Mouse (Mus musculus): ENCODE measurements around the gene Nfix. TPM values are rescaled to one million over a fixed set of nuclear protein-coding genes. Genes with fewer than 3 reads are reported as not detected.

Nfix gene
- polyA plus RNA-seq, 1 experiment from 2014 or later: 36.6 TPM

- Histone ChIP-seq H3K36me3 (ENCODE audit: control insufficient read depth, insufficient read depth, low read length) (no peaks in the 10 kb centered on the region), H3K4me1 (replicated peaks; ENCODE audit: control insufficient read depth, insufficient read depth) (no peaks in the 10 kb centered on the region), H3K4me3 (ENCODE audit: low read depth, low read length) (no peak overlapping the region), H3K27me3 (ENCODE audit: control insufficient read depth, insufficient read depth, low read length) (no peaks in the 10 kb centered on the region), H3K4me2 (replicated peaks; ENCODE audit: low read depth) (no peak overlapping the region), H3K27ac (replicated peaks) (no peak overlapping the region), H3K9ac (ENCODE audit: low read length) (no peak overlapping the region), H3K9me3 (ENCODE audit: control insufficient read depth, low read length) (no peaks in the 10 kb centered on the region)
- TF ChIP-seq EP300 (optimal IDR thresholded peaks at IDR 0.05) (no peak), CTCF (IDR thresholded peaks at IDR 0.05; ENCODE audit: low read depth) (no peak)
- 49% methylated on average over 4 of the region's 4 CpGs for WGBS
- ATAC-seq (ENCODE audit: low FRiP score, low TSS enrichment) (no peak), DNase-seq (ENCODE audit: low spot score) (no peak)
Measured at GRCm38 (mm10) chr8:84825636-84826035, 25.5 kb upstream of the Nfix start.

DNA sequence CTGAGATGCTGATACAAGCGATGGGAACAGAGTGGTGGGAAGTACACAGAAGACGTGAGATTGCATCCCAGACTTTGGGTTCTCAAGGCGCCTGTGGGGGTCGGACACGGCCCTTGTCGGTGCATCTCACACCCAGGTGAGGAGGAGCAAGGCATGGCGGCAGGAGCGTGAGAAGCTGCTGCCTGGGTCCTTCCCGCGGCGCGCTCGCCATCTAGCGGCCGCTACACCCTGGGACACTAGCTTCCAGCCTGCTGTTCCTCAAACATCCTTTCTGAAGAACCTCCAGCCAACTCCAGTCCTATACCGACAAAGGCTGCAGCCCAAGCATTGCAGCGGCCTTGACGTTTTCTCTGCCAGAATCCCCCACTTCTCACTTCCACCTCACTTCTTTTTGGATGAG lies 23.5 kb upstream of the Nfix start:
- 1% methylated on average over 18 of the region's 18 CpGs for WGBS
- TF ChIP-seq CTCF (IDR thresholded peaks at IDR 0.05; ENCODE audit: low read depth) (peak; percentile 92), EP300 (optimal IDR thresholded peaks at IDR 0.05) (no peak)

DNA sequence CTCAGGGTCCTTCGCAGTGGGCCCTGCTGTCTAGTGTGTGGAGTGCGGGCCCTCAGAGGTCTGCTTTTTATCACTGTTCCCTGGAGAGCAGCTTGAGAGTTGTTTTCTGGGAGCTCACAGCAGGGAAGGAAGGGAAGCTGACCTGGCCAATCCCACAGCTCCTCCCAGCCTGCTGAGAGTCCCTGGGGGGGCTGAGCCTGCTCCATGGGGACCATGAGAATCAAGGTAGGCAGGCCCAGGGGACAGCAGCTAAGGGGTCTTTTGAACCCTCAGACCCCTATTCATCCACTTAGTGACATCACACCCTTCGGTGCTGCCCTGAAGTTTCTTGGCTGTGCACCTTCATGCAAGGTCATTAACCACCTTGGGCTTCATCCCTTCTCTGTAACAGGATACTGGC lies 22.6 kb upstream of the Nfix start, which contains the start of gene Dand5:
Gene Dand5 (minus strand): TSS at position 101 of the 400 bp plus-strand sequence.
- no peak for DNase-seq (ENCODE audit: low spot score)
- Histone ChIP-seq H3K27me3 (ENCODE audit: control insufficient read depth, insufficient read depth, low read length) (no peaks in the 10 kb centered on the region), H3K9me3 (ENCODE audit: control insufficient read depth, low read length) (no peaks in the 10 kb centered on the region), H3K9ac (ENCODE audit: low read length) (no peak within 1 kb of the TSS), H3K4me1 (replicated peaks; ENCODE audit: control insufficient read depth, insufficient read depth) (no peaks in the 10 kb centered on the region), H3K4me2 (replicated peaks; ENCODE audit: low read depth) (0 out of 2 replicates have a peak within 1 kb of the TSS, but pooled peaks have one; percentile 0), H3K4me3 (ENCODE audit: low read depth, low read length) (no peak within 1 kb of the TSS), H3K36me3 (ENCODE audit: control insufficient read depth, insufficient read depth, low read length) (no peaks in the 10 kb centered on the region), H3K27ac (replicated peaks) (no peak within 1 kb of the TSS)
- WGBS: 59% methylated on average over 3 of the region's 3 CpGs
- no peak for ATAC-seq (ENCODE audit: low FRiP score, low TSS enrichment)
- TF ChIP-seq EP300 (optimal IDR thresholded peaks at IDR 0.05) (no peak), CTCF (IDR thresholded peaks at IDR 0.05; ENCODE audit: low read depth) (no peak)

More for the DNA sequence above, 23.5 kb upstream of the Nfix start:
- ATAC-seq (ENCODE audit: low FRiP score, low TSS enrichment): peak; percentile 84
- peak; percentile 85 for DNase-seq (ENCODE audit: low spot score)
- H3K9me3 ChIP-seq (ENCODE audit: control insufficient read depth, low read length): no peaks in the 10 kb centered on the region
- H3K4me2 ChIP-seq (replicated peaks; ENCODE audit: low read depth): 0 out of 2 replicates have a peak overlapping the region, but pooled peaks have one; percentile 0
- no peaks in the 10 kb centered on the region for H3K27me3 ChIP-seq (ENCODE audit: control insufficient read depth, insufficient read depth, low read length)
- no peaks in the 10 kb centered on the region for H3K4me1 ChIP-seq (replicated peaks; ENCODE audit: control insufficient read depth, insufficient read depth)
- no peaks in the 10 kb centered on the region for H3K36me3 ChIP-seq (ENCODE audit: control insufficient read depth, insufficient read depth, low read length)
- H3K9ac ChIP-seq (ENCODE audit: low read length): no peak overlapping the region
- H3K27ac ChIP-seq (replicated peaks): no peak overlapping the region
- H3K4me3 ChIP-seq (ENCODE audit: low read depth, low read length): no peak overlapping the region

DNA sequence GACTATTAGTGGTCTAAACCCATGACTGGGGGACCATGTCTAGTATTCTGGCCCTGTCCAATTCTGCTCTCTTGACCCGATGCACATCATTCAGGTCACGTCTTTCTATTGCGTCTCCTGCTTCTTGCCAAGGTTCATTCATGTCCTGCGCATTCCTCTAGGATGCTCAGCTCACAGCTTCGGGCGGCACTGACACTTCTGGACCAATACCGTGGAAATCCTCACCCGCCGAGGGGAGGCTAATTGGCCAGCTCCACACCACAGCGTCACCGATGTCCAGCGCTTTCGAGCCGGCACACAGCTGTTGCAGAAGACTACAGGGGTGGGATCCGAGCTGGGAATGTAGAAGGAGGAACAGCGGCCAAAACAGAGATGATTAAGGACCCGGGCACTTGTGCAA lies 16.0 kb upstream of the Nfix start:
- ATAC-seq (ENCODE audit: low FRiP score, low TSS enrichment): no peak
- H3K4me2 ChIP-seq (replicated peaks; ENCODE audit: low read depth): no peak overlapping the region
- no peaks in the 10 kb centered on the region for H3K36me3 ChIP-seq (ENCODE audit: control insufficient read depth, insufficient read depth, low read length)

DNA sequence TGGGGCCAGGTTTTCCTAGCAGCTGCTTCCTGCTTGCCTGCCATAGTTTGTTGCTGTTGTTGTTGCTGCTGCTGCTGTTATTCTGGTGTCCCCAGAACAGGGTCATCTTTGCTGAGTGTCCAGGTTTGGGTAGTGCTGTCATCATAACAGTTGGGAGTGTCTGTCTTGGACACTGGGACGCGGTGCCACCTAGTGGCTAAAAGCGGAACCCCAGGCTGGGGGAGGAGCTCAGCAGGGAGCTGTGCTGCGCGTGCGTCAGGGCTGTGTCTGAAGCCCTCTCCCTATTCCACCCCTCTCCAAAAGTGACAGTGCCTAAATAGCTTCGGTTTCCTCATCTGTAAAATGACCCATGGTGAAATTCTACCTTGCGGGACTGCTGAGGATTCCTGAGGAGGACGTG lies 15.4 kb upstream of the Nfix start:
- H3K4me3 ChIP-seq (ENCODE audit: low read depth, low read length): no peak overlapping the region
- H3K9me3 ChIP-seq (ENCODE audit: control insufficient read depth, low read length): no peaks in the 10 kb centered on the region
- DNase-seq (ENCODE audit: low spot score): peak; percentile 95
- H3K4me1 ChIP-seq (replicated peaks; ENCODE audit: control insufficient read depth, insufficient read depth): peaks cover 2% of the 10 kb centered on the region; the same call in 1 of the 2 replicates
- H3K36me3 ChIP-seq (ENCODE audit: control insufficient read depth, insufficient read depth, low read length): no peaks in the 10 kb centered on the region
- H3K27ac ChIP-seq (replicated peaks): no peak overlapping the region; the same call in 1 of the 2 replicates
- H3K9ac ChIP-seq (ENCODE audit: low read length): no peak overlapping the region
- WGBS: 15% methylated on average over 9 of the region's 9 CpGs
- TF ChIP-seq CTCF (IDR thresholded peaks at IDR 0.05; ENCODE audit: low read depth): peak; percentile 98
- TF ChIP-seq EP300 (optimal IDR thresholded peaks at IDR 0.05): no peak
- peak; percentile 81 for ATAC-seq (ENCODE audit: low FRiP score, low TSS enrichment)
- no peak overlapping the region for H3K4me2 ChIP-seq (replicated peaks; ENCODE audit: low read depth)
- no peaks in the 10 kb centered on the region for H3K27me3 ChIP-seq (ENCODE audit: control insufficient read depth, insufficient read depth, low read length)

More for the DNA sequence above, 16.0 kb upstream of the Nfix start:
- Histone ChIP-seq H3K4me1 (replicated peaks; ENCODE audit: control insufficient read depth, insufficient read depth) (peaks cover 2% of the 10 kb centered on the region; the same call in 1 of the 2 replicates), H3K9me3 (ENCODE audit: control insufficient read depth, low read length) (no peaks in the 10 kb centered on the region), H3K4me3 (ENCODE audit: low read depth, low read length) (no peak overlapping the region), H3K27ac (replicated peaks) (no peak overlapping the region), H3K9ac (ENCODE audit: low read length) (no peak overlapping the region), H3K27me3 (ENCODE audit: control insufficient read depth, insufficient read depth, low read length) (no peaks in the 10 kb centered on the region)
- DNase-seq (ENCODE audit: low spot score): no peak
- 74% methylated on average over 17 of the region's 17 CpGs for WGBS
- TF ChIP-seq EP300 (optimal IDR thresholded peaks at IDR 0.05) (no peak), CTCF (IDR thresholded peaks at IDR 0.05; ENCODE audit: low read depth) (no peak)

DNA sequence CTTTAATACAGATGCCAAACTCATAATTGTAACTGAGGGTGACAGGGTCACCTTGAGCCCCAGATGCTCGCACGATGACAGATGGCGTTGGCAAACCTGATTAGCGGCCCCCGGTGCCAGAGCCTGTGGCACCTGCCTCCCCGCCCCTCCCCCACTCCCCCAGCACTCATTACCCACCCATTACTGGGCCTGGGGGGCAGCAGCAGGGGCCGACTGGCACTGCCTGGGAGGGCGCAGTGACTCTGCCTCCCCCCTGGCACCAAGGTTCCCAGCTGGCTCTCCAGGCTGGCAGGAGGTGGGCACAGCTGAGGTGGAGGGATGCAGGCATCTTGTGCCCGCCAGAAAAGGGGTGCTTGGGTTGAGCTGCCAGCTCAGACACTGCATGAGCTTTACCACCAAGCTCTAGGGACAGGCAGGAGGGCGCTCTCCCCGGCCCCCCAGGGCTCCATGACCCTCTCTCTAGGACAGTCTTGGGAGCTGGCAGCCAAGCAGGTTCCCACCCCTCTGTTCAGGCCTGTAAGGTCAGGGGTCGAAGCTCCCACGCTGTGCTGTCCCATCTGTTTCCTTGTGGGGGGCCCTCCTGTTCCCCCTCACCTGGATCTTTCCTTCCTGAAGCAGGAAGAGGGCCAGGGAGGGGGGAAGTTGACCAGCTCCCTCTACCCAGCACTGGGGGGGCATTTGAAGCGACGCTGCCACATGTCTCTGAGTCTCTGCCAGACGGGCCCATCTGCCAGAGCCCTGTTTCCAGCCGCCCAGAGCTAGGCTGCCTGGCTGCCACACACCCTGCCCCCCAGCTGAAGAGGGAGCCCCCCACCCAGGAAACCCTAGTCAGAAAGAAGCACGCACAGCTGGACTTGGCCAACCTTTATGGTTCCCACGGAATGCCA lies 14.7 kb upstream of the Nfix start:
- Histone ChIP-seq H3K4me2 (replicated peaks; ENCODE audit: low read depth) (no peak overlapping the region), H3K4me1 (replicated peaks; ENCODE audit: control insufficient read depth, insufficient read depth) (peaks cover 2% of the 10 kb centered on the region; the same call in 1 of the 2 replicates), H3K9me3 (ENCODE audit: control insufficient read depth, low read length) (no peaks in the 10 kb centered on the region), H3K27me3 (ENCODE audit: control insufficient read depth, insufficient read depth, low read length) (no peaks in the 10 kb centered on the region), H3K36me3 (ENCODE audit: control insufficient read depth, insufficient read depth, low read length) (no peaks in the 10 kb centered on the region), H3K9ac (ENCODE audit: low read length) (peak overlapping the region; percentile 31; the same call in 1 of the 2 replicates), H3K4me3 (ENCODE audit: low read depth, low read length) (no peak overlapping the region), H3K27ac (replicated peaks) (no peak overlapping the region; the same call in 1 of the 2 replicates)
- TF ChIP-seq EP300 (optimal IDR thresholded peaks at IDR 0.05) (no peak), CTCF (IDR thresholded peaks at IDR 0.05; ENCODE audit: low read depth) (no peak)
- WGBS: 44% methylated on average over 19 of the region's 19 CpGs
- no peak for DNase-seq (ENCODE audit: low spot score)
- ATAC-seq (ENCODE audit: low FRiP score, low TSS enrichment): 0 out of 2 replicates have a peak, but pooled peaks have one; percentile 15

Data from stomach, postnatal 0 days (tissue).